Mouse (Mus musculus) megakaryocyte, embryonic 14.5 days (primary cell): ENCODE measurements at regions not wholly inside any gene's neighbourhood (a gene's known extent, or its start where the extent isn't known, plus 50 kb on each side); places are given as distances from the start of the nearest gene placed in this dataset.

Experiments
- FLI1 ChIP-seq: IDR thresholded peaks from 2 replicates; pipeline ENCODE4 v1.6.1; 2012; ENCODE audit warnings: low read length, inconsistent platforms, mixed read lengths
- GATA1 ChIP-seq: IDR thresholded peaks from 3 replicates; pipeline ENCODE4 v1.6.1; 2012; ENCODE audit warnings: mixed read lengths, low read length, inconsistent platforms, borderline replicate concordance

GRCm38 (mm10) chr8:8862767-8863166, 172.4 kb upstream of the Arglu1 start:
- TF ChIP-seq GATA1: no peak
- TF ChIP-seq FLI1: no peak
